Mouse (Mus musculus) liver, embryonic 14.5 days (tissue): ENCODE measurements around the gene Pfdn6. TPM values are rescaled to one million over a fixed set of nuclear protein-coding genes. Genes with fewer than 3 reads are reported as not detected.

Source experiments
- ATAC-seq: fragments of 200-750 bp; cut with Nextera tagmentation; 2 replicates; pipeline ENCODE4 v1.8.0; 2017; ENCODE audit warnings: moderate number of reproducible peaks, mild to moderate bottlenecking, moderate library complexity; ENCODE audit not compliant: insufficient read depth
- DNase-seq, 3 experiments: peaks; one replicate each; pipeline ENCODE4 v3.0.0-alpha.2; 2012 to 2013; ENCODE audit warnings: low read depth in 3 of 3, low spot score in 3 of 3
- H3K27ac ChIP-seq: fragments of 300-500 bp; sonication (generic); 2 replicates; pipeline ENCODE4 v1.5.1; 2014; ENCODE audit warnings: moderate library complexity, mild to moderate bottlenecking, control low read depth, inconsistent platforms
- H3K27me3 ChIP-seq: fragments of 300-500 bp; sonication (generic); 2 replicates; pipeline ENCODE4 v1.6.1; 2014; ENCODE audit warnings: mild to moderate bottlenecking, low read length, moderate library complexity; ENCODE audit not compliant: control insufficient read depth, insufficient read depth
- H3K36me3 ChIP-seq: fragments of 300-500 bp; sonication (generic); replicated peaks from 2 replicates; pipeline ENCODE4 v1.6.1; 2014; ENCODE audit warnings: low read depth; ENCODE audit not compliant: control insufficient read depth, insufficient read depth
- H3K4me1 ChIP-seq, 2 experiments: fragments of 200-500 bp in 1 of 2; fragments of 300-500 bp in 1 of 2; sonication (generic) in 1 of 2; replicated peaks; 2 replicates each; pipeline ENCODE4 v1.6.1; 2012 to 2014; ENCODE audit warnings: antibody characterized with exemption in 1 of 2, inconsistent platforms in 1 of 2, low read length in 1 of 2; ENCODE audit not compliant: control insufficient read depth in 2 of 2, insufficient read depth in 2 of 2
- H3K4me2 ChIP-seq: fragments of 300-500 bp; sonication (generic); 2 replicates; pipeline ENCODE4 v1.6.1; 2014; ENCODE audit warnings: low read depth, mild to moderate bottlenecking, control low read depth, moderate library complexity
- H3K4me3 ChIP-seq, 2 experiments: fragments of 200-500 bp in 1 of 2; fragments of 300-500 bp in 1 of 2; sonication (generic) in 1 of 2; 2 replicates each; pipeline ENCODE4 v1.5.1; 2012 to 2014; ENCODE audit warnings: low read depth in 2 of 2, low read length in 2 of 2, mild to moderate bottlenecking in 2 of 2, control low read depth in 1 of 2, inconsistent platforms in 1 of 2, moderate library complexity in 1 of 2; ENCODE audit not compliant: insufficient read depth in 1 of 2
- H3K9ac ChIP-seq: fragments of 300-500 bp; sonication (generic); replicated peaks from 2 replicates; pipeline ENCODE4 v1.6.1; 2014; ENCODE audit warnings: mild to moderate bottlenecking, control low read depth, moderate library complexity
- H3K9me3 ChIP-seq: fragments of 300-500 bp; sonication (generic); 2 replicates; pipeline ENCODE4 v1.6.1; 2016; ENCODE audit warnings: low read length, mixed read lengths; ENCODE audit not compliant: control insufficient read depth
- CTCF ChIP-seq: IDR thresholded peaks from 2 replicates; pipeline ENCODE4 v1.5.1; 2016; ENCODE audit warnings: antibody characterized with exemption, low read depth, control low read depth
- EP300 ChIP-seq: IDR thresholded peaks from 2 replicates; pipeline ENCODE4 v1.6.1; 2016; ENCODE audit warnings: antibody characterized with exemption, low read depth
- WGBS: fragments of 180-500 bp; shearing (Covaris S2); extraction: QIAGEN DNeasy Blood & Tissue Kit; methylation state at CpG from one replicate; pipeline ENCODE4 v1.1.7; 2014; ENCODE audit not compliant: insufficient replicate concordance; 5-methylcytosine and 5-hydroxymethylcytosine counted together
- polyA plus RNA-seq, 2 experiments: library from polyadenylated mRNA; depleted of rRNA in 1 of 2; stranded (reverse) in 1 of 2; unstranded in 1 of 2; fragments of >200 nt; fragmentation: Nextera tagmentation in 1 of 2; extraction: Ambion mirVana in 1 of 2; gene quantifications; 2 replicates each; pipeline versions ENCODE4 v1.2.1 to v1.2.3; 2012 to 2014

The Pfdn6 gene
- polyA plus RNA-seq, 2 experiments: 62.4 to 103 TPM

DNA sequence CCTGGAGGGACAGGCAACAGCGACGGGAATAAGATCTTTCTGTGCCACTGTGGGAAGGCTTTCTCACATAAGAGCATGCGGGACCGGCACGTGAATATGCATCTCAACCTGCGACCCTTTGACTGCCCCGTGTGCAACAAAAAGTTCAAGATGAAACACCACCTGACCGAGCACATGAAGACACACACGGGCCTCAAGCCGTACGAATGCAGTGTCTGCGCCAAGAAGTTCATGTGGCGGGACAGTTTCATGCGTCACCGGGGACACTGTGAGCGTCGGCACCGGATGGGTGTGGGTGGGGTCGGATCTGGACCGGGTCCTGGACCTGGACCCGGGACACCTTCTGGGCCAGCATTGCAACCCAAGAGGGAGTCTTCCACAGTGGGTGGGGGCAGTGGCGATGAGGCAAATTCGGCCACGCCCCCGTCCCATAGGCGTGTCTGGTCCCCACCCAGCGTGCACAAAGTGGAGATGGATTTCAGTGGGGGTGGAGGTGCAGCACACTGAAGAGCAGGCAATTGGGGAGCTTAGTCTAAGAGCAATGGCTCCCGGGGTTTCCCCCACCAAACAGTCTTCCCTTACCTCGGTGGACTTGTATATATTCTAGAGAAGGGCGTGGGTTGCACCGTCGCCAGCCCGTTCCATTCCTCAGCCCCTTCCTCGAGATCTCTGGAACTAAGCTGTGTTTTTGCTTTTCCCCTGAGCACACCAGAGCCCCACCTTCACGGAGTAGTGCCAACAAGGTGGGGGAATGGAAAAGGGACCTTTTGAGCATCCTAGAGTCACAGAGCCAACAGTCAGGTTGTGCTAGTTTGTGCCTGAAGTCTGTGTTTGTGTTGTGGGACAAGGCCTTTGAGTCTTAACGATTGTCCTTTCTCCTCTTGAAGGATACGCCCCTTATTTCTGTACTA lies 21.6 kb downstream of the Pfdn6 start:
- H3K27ac ChIP-seq: peak overlapping the region; percentile 78
- DNase-seq: no peak

GRCm38 (mm10) chr17:33917656-33918292 lies 22.4 kb downstream of the Pfdn6 start:
- H3K27me3 ChIP-seq: no peaks in the 10 kb centered on the region
- no peak overlapping the region for H3K27ac ChIP-seq
- no peak overlapping the region for H3K4me2 ChIP-seq
- H3K4me1 ChIP-seq: peaks cover 10 to 18% of the 10 kb centered on the region in 2 experiments
- H3K36me3 ChIP-seq: peaks cover 20% of the 10 kb centered on the region
- H3K4me3 ChIP-seq: peak overlapping the region in 1 of 2 experiments; percentile 0; a peak in 1 of 4 replicates
- WGBS: 84% methylated on average over 18 of the region's 18 CpGs
- H3K9ac ChIP-seq: no peak overlapping the region
- H3K9me3 ChIP-seq: peaks cover 5% of the 10 kb centered on the region
- ATAC-seq (no peak), DNase-seq (no peak)
- no peak for TF ChIP-seq CTCF
- no peak for TF ChIP-seq EP300

More for the DNA sequence above, 21.6 kb downstream of the Pfdn6 start:
- peak overlapping the region; percentile 88 for H3K4me2 ChIP-seq
- H3K4me3 ChIP-seq: peak overlapping the region; percentile 77 to 92
- 50% methylated on average over 37 of the region's 37 CpGs for WGBS
- H3K27me3 ChIP-seq: no peaks in the 10 kb centered on the region
- peaks cover 14% of the 10 kb centered on the region for H3K36me3 ChIP-seq
- peaks cover 10 to 18% of the 10 kb centered on the region in 2 experiments for H3K4me1 ChIP-seq
- TF ChIP-seq EP300 (no peak), CTCF (no peak)
- peak; percentile 2; the same call in 1 of the 2 replicates for ATAC-seq
- peaks cover 5% of the 10 kb centered on the region for H3K9me3 ChIP-seq
- peak overlapping the region; percentile 84 for H3K9ac ChIP-seq

GRCm38 (mm10) chr17:33916847-33917655 lies 23.1 kb downstream of the Pfdn6 start:
- Histone ChIP-seq H3K27me3 (no peaks in the 10 kb centered on the region), H3K4me2 (peak overlapping the region; percentile 75), H3K9me3 (peaks cover 5% of the 10 kb centered on the region), H3K4me3 (peak overlapping the region; percentile 21 to 71; a peak in 3 of 4 replicates), H3K27ac (no peak overlapping the region), H3K4me1 (peaks cover 10 to 18% of the 10 kb centered on the region in 2 experiments), H3K9ac (no peak overlapping the region), H3K36me3 (peaks cover 26% of the 10 kb centered on the region)
- WGBS: 86% methylated on average over 31 of the region's 31 CpGs
- DNase-seq: no peak
- ATAC-seq: no peak
- TF ChIP-seq CTCF (no peak), EP300 (no peak)

- no peak for TF ChIP-seq CTCF
- no peak for TF ChIP-seq EP300
- H3K27ac ChIP-seq: peak overlapping the region; percentile 71
- peak overlapping the region; percentile 75 for H3K4me2 ChIP-seq
- H3K27me3 ChIP-seq: no peaks in the 10 kb centered on the region
- peak overlapping the region; percentile 68 for H3K9ac ChIP-seq
- DNase-seq (no peak), ATAC-seq (no peak; the same call in 1 of the 2 replicates)
- WGBS: 6% methylated on average over 15 of the region's 20 CpGs
- H3K4me3 ChIP-seq: peak overlapping the region; percentile 71 to 86
- H3K9me3 ChIP-seq: peaks cover 5% of the 10 kb centered on the region
- peaks cover 32% of the 10 kb centered on the region for H3K36me3 ChIP-seq
- H3K4me1 ChIP-seq: peaks cover 10 to 18% of the 10 kb centered on the region in 2 experiments
Measured at GRCm38 (mm10) chr17:33916294-33916693, 23.8 kb downstream of the Pfdn6 start.
